Mouse (Mus musculus) heart, postnatal 0 days (tissue): ENCODE data around the gene Plcb3. TPM values are rescaled to one million over a fixed set of nuclear protein-coding genes. Genes with fewer than 3 reads are reported as not detected.

Experiments
- ATAC-seq: fragments of 200-750 bp; cut with Nextera tagmentation; 2 replicates; pipeline ENCODE4 v1.8.0; 2017; ENCODE audit warnings: low read depth, moderate number of reproducible peaks, moderate library complexity; ENCODE audit not compliant: insufficient read depth
- DNase-seq: peaks from one replicate; pipeline ENCODE4 v3.0.0-alpha.2; 2016; ENCODE audit warnings: low spot score
- H3K27ac ChIP-seq: fragments of 300-500 bp; sonication (generic); 2 replicates; pipeline ENCODE4 v1.5.1; 2014; ENCODE audit warnings: low read depth, mild to moderate bottlenecking
- H3K27me3 ChIP-seq: fragments of 300-500 bp; sonication (generic); 2 replicates; pipeline ENCODE4 v1.6.1; 2014; ENCODE audit warnings: low read length, mixed read lengths; ENCODE audit not compliant: control insufficient read depth, insufficient read depth
- H3K36me3 ChIP-seq: fragments of 300-500 bp; sonication (generic); replicated peaks from 2 replicates; pipeline ENCODE4 v1.6.1; 2014; ENCODE audit warnings: low read length, mixed read lengths; ENCODE audit not compliant: control insufficient read depth, insufficient read depth
- H3K4me1 ChIP-seq: fragments of 300-500 bp; sonication (generic); 2 replicates; pipeline ENCODE4 v1.6.1; 2014; ENCODE audit warnings: antibody characterized with exemption; ENCODE audit not compliant: control insufficient read depth, insufficient read depth
- H3K4me2 ChIP-seq: fragments of 300-500 bp; sonication (generic); 2 replicates; pipeline ENCODE4 v1.6.1; 2014; ENCODE audit warnings: low read depth, mild to moderate bottlenecking, low read length, moderate library complexity
- H3K4me3 ChIP-seq: fragments of 300-500 bp; sonication (generic); 2 replicates; pipeline ENCODE4 v1.5.1; 2014; ENCODE audit warnings: low read depth, low read length
- H3K9ac ChIP-seq: fragments of 300-500 bp; sonication (generic); replicated peaks from 2 replicates; pipeline ENCODE4 v1.6.1; 2014; ENCODE audit warnings: low read depth, low read length, mixed read lengths
- H3K9me3 ChIP-seq: fragments of 300-500 bp; sonication (generic); replicated peaks from 2 replicates; pipeline ENCODE4 v1.6.1; 2016; ENCODE audit warnings: low read length; ENCODE audit not compliant: control insufficient read depth
- CTCF ChIP-seq: IDR thresholded peaks from 2 replicates; pipeline ENCODE4 v1.5.1; 2016; ENCODE audit warnings: antibody characterized with exemption, control low read depth, low read depth
- EP300 ChIP-seq: IDR thresholded peaks from 2 replicates; pipeline ENCODE4 v1.6.1; 2016; ENCODE audit warnings: antibody characterized with exemption, low read depth
- WGBS: fragments of 180-500 bp; shearing (Covaris S2); extraction: QIAGEN DNeasy Blood & Tissue Kit; methylation state at CpG from one replicate; pipeline ENCODE4 v1.1.7; 2014; 5-methylcytosine and 5-hydroxymethylcytosine counted together
- polyA plus RNA-seq: library from polyadenylated mRNA; unstranded; fragments of >200 nt; fragmentation: Nextera tagmentation; extraction: Ambion mirVana; gene quantifications from 2 replicates; pipeline ENCODE4 v1.2.1, GENCODE M21; 2015
- total RNA-seq: library from RNA; depleted of rRNA; stranded (reverse); fragments of >200 nt; gene quantifications from 2 replicates; pipeline ENCODE4 v1.2.3, GENCODE M21; 2014; ENCODE audit warnings: low replicate concordance

The Plcb3 gene
- total and polyA plus RNA-seq, 2 experiments from 2014 or later = 8.3 to 24.9 TPM

DNA sequence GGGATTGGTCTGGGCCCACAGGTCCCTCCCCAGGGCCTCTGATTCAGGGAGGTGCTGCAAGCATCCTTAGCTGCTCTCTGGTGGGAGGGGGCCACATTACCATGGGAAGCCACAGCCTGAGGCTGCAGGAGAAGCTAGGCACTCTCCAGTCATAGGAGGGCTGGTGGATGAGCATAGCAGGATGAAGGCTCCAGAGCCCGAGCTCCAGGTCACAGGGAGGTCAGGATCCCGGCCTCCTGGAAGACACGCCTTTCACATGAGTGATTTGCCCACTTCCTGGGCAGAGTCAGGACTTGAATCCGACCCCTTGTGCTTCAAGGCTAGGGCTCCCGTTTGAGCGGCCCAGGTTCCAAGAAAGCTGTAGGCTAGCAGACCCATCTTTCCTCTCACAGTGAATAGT lies 4.6 kb downstream of the Plcb3 start:
- 41% methylated on average over 6 of the region's 6 CpGs for WGBS
- DNase-seq (no peak), ATAC-seq (no peak)
- Histone ChIP-seq H3K9me3 (no peaks in the 10 kb centered on the region), H3K4me2 (no peak overlapping the region), H3K4me3 (no peak overlapping the region), H3K36me3 (no peaks in the 10 kb centered on the region), H3K9ac (no peak overlapping the region), H3K4me1 (peaks cover 19% of the 10 kb centered on the region), H3K27me3 (no peaks in the 10 kb centered on the region), H3K27ac (no peak overlapping the region)
- TF ChIP-seq CTCF (no peak), EP300 (no peak)

DNA sequence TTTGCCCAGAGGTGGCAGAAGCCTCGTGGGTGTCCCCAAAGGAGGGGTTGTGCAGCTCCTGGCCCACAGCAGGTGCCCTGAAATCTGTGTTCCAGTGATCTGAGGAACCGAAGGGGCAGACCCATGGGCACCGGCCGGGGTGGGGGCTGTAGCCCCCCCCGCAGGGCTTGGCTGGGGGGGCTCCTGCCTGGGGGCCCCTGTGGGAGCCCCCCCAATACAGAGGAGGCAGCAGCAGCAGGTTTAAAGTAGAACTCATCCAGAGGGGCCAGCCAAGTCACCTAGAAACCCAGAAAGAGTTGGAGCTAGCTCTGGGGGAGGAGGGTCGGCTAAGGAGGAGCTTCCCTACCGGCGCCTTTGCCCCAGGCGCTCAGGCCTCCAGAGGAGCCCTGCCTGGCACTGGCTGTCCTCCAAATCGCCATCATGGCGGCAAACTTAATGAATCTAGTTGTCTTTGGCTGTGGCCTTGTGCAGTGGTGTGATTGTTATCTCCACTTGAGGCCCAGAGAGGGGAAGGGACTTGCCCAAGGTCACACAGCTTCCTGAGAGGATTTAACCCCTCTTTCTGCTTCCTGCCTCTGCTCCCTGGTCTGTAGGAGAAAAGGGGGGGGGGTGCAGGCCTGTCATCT lies 5.7 kb downstream of the Plcb3 start:
- Histone ChIP-seq H3K4me1 (peaks cover 14% of the 10 kb centered on the region; the same call in 1 of the 2 replicates), H3K4me3 (peak overlapping the region; percentile 67)
- TF ChIP-seq CTCF (no peak), EP300 (no peak)

DNA sequence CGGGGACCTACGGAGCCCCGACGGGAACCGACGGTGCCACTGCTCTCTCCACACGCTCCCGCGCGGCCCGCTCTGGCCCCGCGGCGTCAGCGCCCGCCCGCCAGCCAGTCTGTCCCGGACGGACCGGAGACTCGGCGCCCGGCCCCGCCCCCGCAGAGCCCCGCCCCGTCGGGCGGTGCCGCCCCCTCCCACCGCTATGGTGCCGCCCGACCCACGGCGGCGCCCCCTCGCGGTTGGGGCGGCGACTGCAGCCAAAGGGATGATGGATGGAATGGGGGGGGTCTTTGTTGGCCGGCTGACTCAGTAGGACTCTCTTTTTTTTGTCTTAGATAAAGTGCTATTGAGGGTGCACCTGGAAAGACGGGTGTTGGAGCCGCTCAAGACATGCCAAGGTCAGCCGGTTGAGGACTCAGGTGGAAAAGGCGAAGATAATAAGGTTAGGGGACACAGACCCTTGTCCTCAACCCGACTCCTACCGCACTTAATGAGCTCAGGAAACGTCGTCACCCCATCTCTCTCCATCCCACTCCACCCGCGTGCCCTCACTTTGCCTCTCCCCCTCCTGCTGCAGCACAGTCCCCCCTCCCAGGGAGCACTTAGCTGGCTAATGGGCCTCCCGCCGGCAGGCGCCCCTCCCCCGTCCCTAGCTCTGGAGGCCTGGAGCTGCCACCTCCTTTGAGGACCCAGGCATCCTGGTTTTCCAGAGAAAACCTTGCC lies 6.4 kb downstream of the Plcb3 start:
- Histone ChIP-seq H3K4me3 (peak overlapping the region; percentile 67), H3K36me3 (peaks cover 17% of the 10 kb centered on the region), H3K9me3 (no peaks in the 10 kb centered on the region), H3K4me2 (peak overlapping the region; percentile 81), H3K27ac (no peak overlapping the region), H3K27me3 (no peaks in the 10 kb centered on the region), H3K4me1 (peaks cover 14% of the 10 kb centered on the region; the same call in 1 of the 2 replicates), H3K9ac (peak overlapping the region; percentile 56; the same call in 1 of the 2 replicates)
- DNase-seq = peak; percentile 45
- whole genome bisulfite sequencing = 1% methylated on average over 49 of the region's 55 CpGs
- ATAC-seq = peak; percentile 66
- TF ChIP-seq EP300 = no peak
- TF ChIP-seq CTCF = peak; percentile 65

More for the DNA sequence above, 5.7 kb downstream of the Plcb3 start:
- no peaks in the 10 kb centered on the region for H3K9me3 ChIP-seq
- H3K4me2 ChIP-seq = 0 out of 2 replicates have a peak overlapping the region, but pooled peaks have one; percentile 81
- H3K27me3 ChIP-seq = no peaks in the 10 kb centered on the region
- peaks cover 10% of the 10 kb centered on the region for H3K36me3 ChIP-seq
- no peak overlapping the region for H3K9ac ChIP-seq
- no peak for DNase-seq
- ATAC-seq = no peak
- 29% methylated on average over 11 of the region's 11 CpGs for WGBS
- H3K27ac ChIP-seq = no peak overlapping the region

DNA sequence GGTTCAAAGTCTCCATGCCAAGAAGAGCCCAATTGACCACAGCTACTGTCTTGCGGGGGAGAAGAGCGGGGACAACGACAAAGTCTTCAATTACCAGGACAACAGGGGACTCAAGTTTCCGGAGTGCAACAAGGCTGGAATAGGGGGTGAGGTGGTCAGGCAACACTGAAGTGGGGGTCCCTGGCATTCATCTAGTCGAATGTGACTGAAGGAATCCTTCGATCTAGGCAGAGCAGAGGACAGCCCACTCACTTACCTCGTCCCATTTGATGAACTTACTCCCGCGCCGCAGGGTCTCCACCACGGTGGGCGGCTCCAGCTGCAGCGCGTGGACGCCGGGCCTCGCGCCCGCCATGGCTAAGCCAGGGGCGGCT lies 7.0 kb downstream of the Plcb3 start:
- no peak; the same call in 1 of the 2 replicates for ATAC-seq
- H3K27ac ChIP-seq = no peak overlapping the region
- WGBS = 2% methylated on average over 13 of the region's 20 CpGs

GRCm38 (mm10) chr19:6968491-6969271 lies 7.6 kb downstream of the Plcb3 start:
- Histone ChIP-seq H3K36me3 (peaks cover 23% of the 10 kb centered on the region), H3K4me3 (peak overlapping the region; percentile 67), H3K9ac (peak overlapping the region; percentile 56; the same call in 1 of the 2 replicates), H3K4me2 (peak overlapping the region; percentile 81), H3K4me1 (peaks cover 11% of the 10 kb centered on the region; the same call in 1 of the 2 replicates), H3K27me3 (no peaks in the 10 kb centered on the region), H3K9me3 (no peaks in the 10 kb centered on the region), H3K27ac (no peak overlapping the region)
- DNase-seq (no peak), ATAC-seq (no peak)
- WGBS = 23% methylated on average over 15 of the region's 15 CpGs
- TF ChIP-seq CTCF = no peak
- no peak for TF ChIP-seq EP300

More for the DNA sequence above, 7.0 kb downstream of the Plcb3 start:
- Histone ChIP-seq H3K4me1 (peaks cover 14% of the 10 kb centered on the region; the same call in 1 of the 2 replicates), H3K9me3 (no peaks in the 10 kb centered on the region), H3K4me3 (peak overlapping the region; percentile 67), H3K4me2 (peak overlapping the region; percentile 81), H3K36me3 (peaks cover 23% of the 10 kb centered on the region), H3K9ac (peak overlapping the region; percentile 56; the same call in 1 of the 2 replicates), H3K27me3 (no peaks in the 10 kb centered on the region)
- TF ChIP-seq EP300 = no peak
- no peak for TF ChIP-seq CTCF
- no peak for DNase-seq
